Mouse (Mus musculus) liver, embryonic 15.5 days (tissue): ENCODE results near the gene Ano3. TPM values are rescaled to one million over a fixed set of nuclear protein-coding genes. Genes with fewer than 3 reads are reported as not detected.

Source experiments
- ATAC-seq: fragments of 200-750 bp; cut with Nextera tagmentation; 2 replicates; pipeline ENCODE4 v1.8.0; 2017; ENCODE audit warnings: moderate number of reproducible peaks, mild to moderate bottlenecking, moderate library complexity; ENCODE audit not compliant: insufficient read depth
- H3K27ac ChIP-seq: fragments of 300-500 bp; sonication (generic); replicated peaks from 2 replicates; pipeline ENCODE4 v1.5.1; 2015; ENCODE audit warnings: mild to moderate bottlenecking, inconsistent platforms
- H3K27me3 ChIP-seq: fragments of 300-500 bp; sonication (generic); 2 replicates; pipeline ENCODE4 v1.6.1; 2015; ENCODE audit warnings: mild to moderate bottlenecking, inconsistent platforms
- H3K36me3 ChIP-seq: fragments of 300-500 bp; sonication (generic); replicated peaks from 2 replicates; pipeline ENCODE4 v1.6.1; 2015; ENCODE audit warnings: moderate library complexity, mild to moderate bottlenecking, inconsistent platforms
- H3K4me1 ChIP-seq: fragments of 300-500 bp; sonication (generic); replicated peaks from 2 replicates; pipeline ENCODE4 v1.6.1; 2015; ENCODE audit warnings: inconsistent platforms
- H3K4me2 ChIP-seq: fragments of 300-500 bp; sonication (generic); 2 replicates; pipeline ENCODE4 v1.6.1; 2015; ENCODE audit warnings: moderate library complexity, mild to moderate bottlenecking, inconsistent platforms
- H3K4me3 ChIP-seq: fragments of 300-500 bp; sonication (generic); replicated peaks from 2 replicates; pipeline ENCODE4 v1.5.1; 2015; ENCODE audit warnings: mild to moderate bottlenecking, inconsistent platforms
- H3K9ac ChIP-seq: fragments of 300-500 bp; sonication (generic); 2 replicates; pipeline ENCODE4 v1.6.1; 2015; ENCODE audit warnings: moderate library complexity, mild to moderate bottlenecking, inconsistent platforms
- H3K9me3 ChIP-seq: fragments of 300-500 bp; sonication (generic); replicated peaks from 2 replicates; pipeline ENCODE4 v1.6.1; 2016; ENCODE audit warnings: inconsistent platforms
- WGBS: fragments of 180-500 bp; shearing (Covaris S2); methylation state at CpG from one replicate; pipeline ENCODE4 v1.1.7; 2015; ENCODE audit warnings: mixed read lengths; ENCODE audit not compliant: insufficient replicate concordance; 5-methylcytosine and 5-hydroxymethylcytosine counted together
- polyA plus RNA-seq: library from polyadenylated mRNA; unstranded; fragments of >200 nt; fragmentation: Nextera tagmentation; extraction: Ambion mirVana; gene quantifications from 2 replicates; pipeline ENCODE4 v1.2.1, GENCODE M21; 2015

Gene Ano3
- polyA plus RNA-seq, 1 experiment from 2014 or later = 0.02 TPM

- no peak for ATAC-seq
- no peaks in the 10 kb centered on the region for H3K4me1 ChIP-seq
Observed at GRCm38 (mm10) chr2:110935691-110936090, 15.0 kb downstream of the Ano3 start.

GRCm38 (mm10) chr2:110929126-110929525, 21.6 kb downstream of the Ano3 start:
- Histone ChIP-seq H3K9me3 (no peaks in the 10 kb centered on the region), H3K4me3 (no peak overlapping the region), H3K27me3 (no peaks in the 10 kb centered on the region), H3K27ac (no peak overlapping the region), H3K4me2 (no peak overlapping the region), H3K4me1 (no peaks in the 10 kb centered on the region), H3K9ac (no peak overlapping the region), H3K36me3 (no peaks in the 10 kb centered on the region)
- no peak for ATAC-seq

More at GRCm38 (mm10) chr2:110935691-110936090, 15.0 kb downstream of the Ano3 start:
- H3K4me2 ChIP-seq = no peak overlapping the region
- H3K27me3 ChIP-seq = no peaks in the 10 kb centered on the region
- no peaks in the 10 kb centered on the region for H3K36me3 ChIP-seq
- no peaks in the 10 kb centered on the region for H3K9me3 ChIP-seq
- no peak overlapping the region for H3K9ac ChIP-seq
- no peak overlapping the region for H3K27ac ChIP-seq
- no peak overlapping the region for H3K4me3 ChIP-seq

GRCm38 (mm10) chr2:110909506-110909905, 41.2 kb downstream of the Ano3 start:
- no peak overlapping the region for H3K4me2 ChIP-seq
- 49% methylated on average over 2 of the region's 2 CpGs for WGBS

GRCm38 (mm10) chr2:110906473-110906872, 44.2 kb downstream of the Ano3 start:
- no peaks in the 10 kb centered on the region for H3K9me3 ChIP-seq
- no peak overlapping the region for H3K27ac ChIP-seq
- WGBS = 40% methylated on average over 3 of the region's 3 CpGs
- H3K9ac ChIP-seq = no peak overlapping the region
- no peaks in the 10 kb centered on the region for H3K27me3 ChIP-seq
- no peaks in the 10 kb centered on the region for H3K36me3 ChIP-seq
- no peak for ATAC-seq
- no peak overlapping the region for H3K4me2 ChIP-seq
- H3K4me3 ChIP-seq = no peak overlapping the region
- H3K4me1 ChIP-seq = no peaks in the 10 kb centered on the region

More at GRCm38 (mm10) chr2:110909506-110909905, 41.2 kb downstream of the Ano3 start:
- H3K27ac ChIP-seq = no peak overlapping the region
- ATAC-seq = no peak
- no peaks in the 10 kb centered on the region for H3K36me3 ChIP-seq
- H3K4me3 ChIP-seq = no peak overlapping the region
- H3K27me3 ChIP-seq = no peaks in the 10 kb centered on the region
- no peaks in the 10 kb centered on the region for H3K9me3 ChIP-seq
- H3K9ac ChIP-seq = no peak overlapping the region
- no peaks in the 10 kb centered on the region for H3K4me1 ChIP-seq

- Histone ChIP-seq H3K9me3 (no peaks in the 10 kb centered on the region), H3K9ac (no peak overlapping the region), H3K4me1 (no peaks in the 10 kb centered on the region), H3K36me3 (no peaks in the 10 kb centered on the region), H3K27me3 (no peaks in the 10 kb centered on the region), H3K4me2 (no peak overlapping the region), H3K27ac (no peak overlapping the region), H3K4me3 (no peak overlapping the region)
- 71% methylated on average over 2 of the region's 2 CpGs for WGBS
- ATAC-seq = no peak
Observed at GRCm38 (mm10) chr2:110896477-110897270, 54.0 kb downstream of the Ano3 start.

- Histone ChIP-seq H3K4me2 (no peak overlapping the region), H3K4me3 (no peak overlapping the region), H3K9ac (no peak overlapping the region), H3K4me1 (no peaks in the 10 kb centered on the region), H3K27me3 (no peaks in the 10 kb centered on the region), H3K27ac (no peak overlapping the region), H3K36me3 (no peaks in the 10 kb centered on the region), H3K9me3 (no peaks in the 10 kb centered on the region)
- WGBS = 61% methylated on average over 4 of the region's 4 CpGs
- no peak for ATAC-seq
Observed at GRCm38 (mm10) chr2:110871650-110872049, 79.1 kb downstream of the Ano3 start.

- Histone ChIP-seq H3K36me3 (no peaks in the 10 kb centered on the region), H3K4me2 (no peak overlapping the region), H3K4me1 (no peaks in the 10 kb centered on the region), H3K9ac (no peak overlapping the region), H3K4me3 (no peak overlapping the region), H3K9me3 (no peaks in the 10 kb centered on the region), H3K27me3 (no peaks in the 10 kb centered on the region), H3K27ac (no peak overlapping the region)
- WGBS = 47% methylated on average over 1 of the region's 3 CpGs
- no peak for ATAC-seq
Observed at GRCm38 (mm10) chr2:110865584-110865983, 85.1 kb downstream of the Ano3 start.

GRCm38 (mm10) chr2:110863376-110863775, 87.3 kb downstream of the Ano3 start:
- H3K9me3 ChIP-seq = no peaks in the 10 kb centered on the region
- H3K4me2 ChIP-seq = no peak overlapping the region
- no peaks in the 10 kb centered on the region for H3K27me3 ChIP-seq
- no peak overlapping the region for H3K4me3 ChIP-seq
- no peak for ATAC-seq
- no peak overlapping the region for H3K27ac ChIP-seq
- H3K36me3 ChIP-seq = no peaks in the 10 kb centered on the region
- H3K4me1 ChIP-seq = no peaks in the 10 kb centered on the region
- H3K9ac ChIP-seq = no peak overlapping the region
- WGBS = 62% methylated on average over 4 of the region's 4 CpGs

GRCm38 (mm10) chr2:110839559-110840243, 111.0 kb downstream of the Ano3 start:
- 51% methylated on average over 7 of the region's 7 CpGs for WGBS
- no peaks in the 10 kb centered on the region for H3K27me3 ChIP-seq
- no peaks in the 10 kb centered on the region for H3K36me3 ChIP-seq
- H3K4me1 ChIP-seq = no peaks in the 10 kb centered on the region
- no peak overlapping the region for H3K9ac ChIP-seq
- H3K9me3 ChIP-seq = no peaks in the 10 kb centered on the region
- no peak for ATAC-seq
- no peak overlapping the region for H3K27ac ChIP-seq
- no peak overlapping the region for H3K4me3 ChIP-seq
- H3K4me2 ChIP-seq = no peak overlapping the region

- H3K27me3 ChIP-seq = no peaks in the 10 kb centered on the region
- no peak overlapping the region for H3K4me3 ChIP-seq
- no peak overlapping the region for H3K9ac ChIP-seq
- H3K4me2 ChIP-seq = no peak overlapping the region
- no peak overlapping the region for H3K27ac ChIP-seq
- H3K9me3 ChIP-seq = no peaks in the 10 kb centered on the region
- ATAC-seq = no peak
- H3K4me1 ChIP-seq = no peaks in the 10 kb centered on the region
- no peaks in the 10 kb centered on the region for H3K36me3 ChIP-seq
Observed at GRCm38 (mm10) chr2:110816189-110816588, 134.5 kb downstream of the Ano3 start.

GRCm38 (mm10) chr2:110814964-110815363, 135.8 kb downstream of the Ano3 start:
- H3K36me3 ChIP-seq = no peaks in the 10 kb centered on the region
- H3K27ac ChIP-seq = no peak overlapping the region
- H3K4me3 ChIP-seq = no peak overlapping the region
- no peak for ATAC-seq
- no peak overlapping the region for H3K4me2 ChIP-seq
- H3K4me1 ChIP-seq = no peaks in the 10 kb centered on the region
- no peaks in the 10 kb centered on the region for H3K27me3 ChIP-seq
- 68% methylated on average over 1 of the region's 1 CpGs for WGBS
- no peak overlapping the region for H3K9ac ChIP-seq
- no peaks in the 10 kb centered on the region for H3K9me3 ChIP-seq
